Mouse (Mus musculus): ENCODE results near the gene Tmed10.

DNA sequence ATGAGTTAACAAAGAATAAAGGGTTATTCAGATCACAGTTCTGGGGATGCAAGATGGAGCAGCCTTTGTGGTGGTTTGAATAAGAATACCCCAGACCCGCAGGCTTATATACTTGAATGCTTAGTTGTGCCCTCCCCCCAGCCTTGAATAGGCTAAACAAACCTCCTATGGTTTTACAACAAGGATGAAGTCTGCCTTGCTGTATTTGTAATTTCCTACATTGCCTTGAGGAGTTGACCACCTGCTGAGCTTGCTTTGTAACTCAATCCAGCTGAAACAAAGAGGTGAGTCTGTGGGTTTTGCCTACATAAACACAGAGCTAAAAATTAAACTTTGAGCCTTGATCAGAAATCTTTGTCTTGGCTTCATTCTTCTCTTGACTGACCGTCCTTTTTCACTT is 36.5 kb upstream of the Tmed10 start:
- TF ChIP-seq TBP (conservative IDR thresholded peaks at IDR 0.05; ENCODE audit: low read depth, low read length) (no peak), ZNF384 (IDR thresholded peaks at IDR 0.05; ENCODE audit: low read depth, low read length) (no peak), EP300 (IDR thresholded peaks at IDR 0.05; ENCODE audit: low read length) (no peak), ZMIZ1 (IDR thresholded peaks at IDR 0.05; ENCODE audit: low read depth, low read length) (no peak)

All from CH12.LX (cell line).